Mouse (Mus musculus) ovary, postnatal 14 days (tissue): ENCODE measurements around the gene Gfer.

Experiments
- DNase-seq: peaks from one replicate; pipeline ENCODE4 v3.0.0; 2022; ENCODE audit warnings: low spot score

The Gfer gene

GRCm38 (mm10) chr17:24647493-24647892 is 48.5 kb downstream of the Gfer start:
- no peak for DNase-seq

- DNase-seq, result no peak
These were observed 49.6 kb downstream of the Gfer start for GRCm38 (mm10) chr17:24646381-24646780.

- DNase-seq, result no peak
These were observed 50.0 kb downstream of the Gfer start for GRCm38 (mm10) chr17:24645916-24646315.

- DNase-seq, result no peak
These were observed 50.9 kb downstream of the Gfer start for GRCm38 (mm10) chr17:24644875-24645721.

- DNase-seq, result no peak
These were observed 51.8 kb downstream of the Gfer start for GRCm38 (mm10) chr17:24644030-24644715.
